In the genomic region with DNA sequence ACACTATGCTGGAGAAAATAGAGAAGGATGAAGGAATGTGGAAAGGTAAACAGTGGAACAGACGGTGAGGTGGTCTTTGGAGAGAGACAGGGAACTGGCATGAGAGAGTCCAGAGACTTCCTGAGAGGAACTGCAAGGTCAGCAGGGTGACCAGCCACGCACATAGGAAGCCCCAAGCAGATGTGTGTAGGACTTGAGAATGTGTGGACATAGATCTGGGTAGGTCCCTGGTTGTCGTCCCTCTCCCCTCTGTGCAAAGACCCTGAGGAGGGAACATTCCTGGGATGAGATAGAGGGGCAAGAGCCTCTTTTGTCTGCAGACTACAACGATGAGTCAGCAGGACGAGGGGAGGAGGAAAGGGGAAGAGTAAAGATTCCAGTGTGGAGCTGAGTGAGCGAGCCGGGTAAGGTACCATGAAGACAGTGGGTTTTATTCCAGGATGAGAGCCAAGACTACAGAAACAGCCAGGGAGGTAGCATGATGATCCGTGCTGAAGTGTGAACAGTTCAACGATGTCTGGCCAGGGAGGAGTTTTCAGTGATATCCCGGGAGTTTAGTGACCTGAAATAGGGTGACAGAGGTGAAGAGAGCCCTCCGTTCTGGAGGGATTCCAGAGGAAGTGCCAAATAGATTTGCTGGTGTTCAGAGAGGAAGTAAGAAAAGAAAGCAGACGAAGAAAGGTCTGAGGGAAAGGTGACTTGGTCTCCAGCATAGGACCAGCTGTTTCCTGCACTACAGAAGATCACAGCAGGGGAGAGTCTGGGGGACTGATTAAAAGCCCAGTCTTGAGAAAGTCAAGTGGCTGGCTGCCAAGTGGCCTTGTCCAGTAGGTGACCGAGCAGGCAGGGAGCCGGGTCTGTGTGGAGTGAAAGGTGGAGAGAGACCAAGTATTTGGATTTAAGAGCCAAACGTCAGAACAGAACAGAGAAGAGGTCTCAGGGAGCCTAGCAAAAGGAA, we compare ENCODE assay signal across 8 mouse cellular contexts.
DNase-seq lines count a peak whose midpoint lies in the region; ATAC-seq and TF ChIP-seq lines count a peak whose summit lies in the region.

No protein-coding gene starts in this region.

- H3K4me3 ChIP-seq in midbrain, embryonic 11.5 days (ENCODE audit: low read depth, low read length), result no peak overlapping the region
- no peak overlapping the region for H3K4me3 ChIP-seq in midbrain, embryonic 16.5 days (ENCODE audit: low read depth, low read length)
- H3K4me3 ChIP-seq in cerebellum, adult 2 months (replicated peaks; ENCODE audit: insufficient read depth, low read depth, low read length), result no peak overlapping the region
- 0 out of 2 replicates have a peak overlapping the region, but pooled peaks have one; percentile 21 for H3K4me3 ChIP-seq in heart, embryonic 12.5 days
- H3K4me3 ChIP-seq in kidney, postnatal 0 days (replicated peaks; ENCODE audit: low read depth, low read length), result no peak overlapping the region

- no peak overlapping the region for H3K4me2 ChIP-seq in midbrain, embryonic 11.5 days
- no peak overlapping the region for H3K4me2 ChIP-seq in midbrain, embryonic 16.5 days (ENCODE audit: low read length)
- H3K4me2 ChIP-seq in heart, embryonic 12.5 days, result peak overlapping the region; percentile 63
- H3K4me2 ChIP-seq in kidney, postnatal 0 days (ENCODE audit: low read length), result peak overlapping the region; percentile 27; the same call in 1 of the 2 replicates

- no peak overlapping the region for H3K9ac ChIP-seq in midbrain, embryonic 11.5 days (ENCODE audit: low read length)
- H3K9ac ChIP-seq in midbrain, embryonic 16.5 days (ENCODE audit: low read depth, low read length), result no peak overlapping the region
- no peak overlapping the region for H3K9ac ChIP-seq in heart, embryonic 12.5 days
- no peak overlapping the region for H3K9ac ChIP-seq in kidney, postnatal 0 days (ENCODE audit: low read depth, low read length)

- no peaks in the 10 kb centered on the region for H3K36me3 ChIP-seq in midbrain, embryonic 11.5 days (ENCODE audit: control insufficient read depth, insufficient read depth, low read length)
- H3K36me3 ChIP-seq in midbrain, embryonic 16.5 days (ENCODE audit: control insufficient read depth, insufficient read depth, low read length), result no peaks in the 10 kb centered on the region
- no peaks in the 10 kb centered on the region for H3K36me3 ChIP-seq in heart, embryonic 12.5 days
- no peaks in the 10 kb centered on the region for H3K36me3 ChIP-seq in kidney, postnatal 0 days (ENCODE audit: insufficient read depth, low read length)

- TF ChIP-seq POLR2A in cerebellum, adult 2 months (IDR thresholded peaks at IDR 0.05; ENCODE audit: borderline replicate concordance, insufficient read depth, low read length), result no peak

- H3K27ac ChIP-seq in midbrain, embryonic 11.5 days (ENCODE audit: low read depth, low read length), result peak overlapping the region; percentile 11; the same call in 1 of the 2 replicates
- H3K27ac ChIP-seq in midbrain, embryonic 16.5 days (ENCODE audit: low read length), result no peak overlapping the region
- no peak overlapping the region for H3K27ac ChIP-seq in cerebellum, adult 2 months (ENCODE audit: insufficient read depth, low read length)
- peak overlapping the region; percentile 52 for H3K27ac ChIP-seq in heart, embryonic 12.5 days (ENCODE audit: poor library complexity, severe bottlenecking)
- peak overlapping the region; percentile 68; the same call in 1 of the 2 replicates for H3K27ac ChIP-seq in kidney, postnatal 0 days

- no peak for TF ChIP-seq CTCF in cerebellum, adult 2 months (IDR thresholded peaks at IDR 0.05; ENCODE audit: borderline replicate concordance, insufficient read depth, low read depth, low read length)
- TF ChIP-seq CTCF in kidney, postnatal 0 days (IDR thresholded peaks at IDR 0.05; ENCODE audit: low read depth), result no peak

- no peaks in the 10 kb centered on the region for H3K27me3 ChIP-seq in midbrain, embryonic 11.5 days (ENCODE audit: control insufficient read depth, insufficient read depth, low read length)
- no peaks in the 10 kb centered on the region for H3K27me3 ChIP-seq in midbrain, embryonic 16.5 days (ENCODE audit: control insufficient read depth, insufficient read depth, low read depth, low read length)
- H3K27me3 ChIP-seq in cerebellum, adult 2 months (ENCODE audit: control insufficient read depth, insufficient read depth, low read length), result no peaks in the 10 kb centered on the region
- H3K27me3 ChIP-seq in heart, embryonic 12.5 days (replicated peaks), result no peaks in the 10 kb centered on the region
- no peaks in the 10 kb centered on the region for H3K27me3 ChIP-seq in kidney, postnatal 0 days (ENCODE audit: insufficient read depth, low read length)

- ATAC-seq in midbrain, embryonic 11.5 days (ENCODE audit: low FRiP score), result no peak
- no peak for ATAC-seq in midbrain, embryonic 16.5 days
- ATAC-seq in heart, embryonic 12.5 days (ENCODE audit: insufficient number of reproducible peaks, low FRiP score), result peak; percentile 82
- peak; percentile 69 for ATAC-seq in kidney, postnatal 0 days (replicated peaks; ENCODE audit: low FRiP score, low read depth)
- ATAC-seq in megakaryocyte-erythroid progenitor cell, adult 5-6 weeks (replicated peaks; ENCODE audit: low FRiP score, low TSS enrichment, poor library complexity, severe bottlenecking), result 0 out of 2 replicates have a peak, but pooled peaks have one; percentile 13

- H3K9me3 ChIP-seq in midbrain, embryonic 11.5 days (ENCODE audit: control insufficient read depth, low read length), result no peaks in the 10 kb centered on the region
- H3K9me3 ChIP-seq in midbrain, embryonic 16.5 days (replicated peaks; ENCODE audit: control insufficient read depth, low read length, poor library complexity, severe bottlenecking), result no peaks in the 10 kb centered on the region
- H3K9me3 ChIP-seq in heart, embryonic 12.5 days (replicated peaks), result no peaks in the 10 kb centered on the region
- H3K9me3 ChIP-seq in kidney, postnatal 0 days (replicated peaks; ENCODE audit: low read length), result no peaks in the 10 kb centered on the region

- 55% methylated on average over 15 of the region's 15 CpGs for WGBS in midbrain, embryonic 11.5 days
- WGBS in midbrain, embryonic 16.5 days, result 46% methylated on average over 15 of the region's 15 CpGs
- WGBS in cerebellum, adult 2 months, result 25% methylated on average over 15 of the region's 15 CpGs
- 6% methylated on average over 15 of the region's 15 CpGs for WGBS in heart, embryonic 12.5 days
- 22% methylated on average over 15 of the region's 15 CpGs for WGBS in kidney, postnatal 0 days

- DNase-seq in midbrain, embryonic 11.5 days (ENCODE audit: low spot score, missing footprints), result peak; percentile 85
- DNase-seq in cerebellum, adult 2 months, result peak; percentile 50 to 58
- DNase-seq in kidney, postnatal 0 days (ENCODE audit: low spot score), result peak; percentile 81
- DNase-seq in c-Kit-positive CD71-positive TER-119-positive erythroid progenitor cells, embryonic 14.5 days (ENCODE audit: low spot score), result no peak
- no peak for DNase-seq in spleen, postnatal 14 days (ENCODE audit: low spot score in 2 of 2)

- H3K4me1 ChIP-seq in midbrain, embryonic 11.5 days (ENCODE audit: control insufficient read depth, insufficient read depth, low read length), result peaks cover 28% of the 10 kb centered on the region
- H3K4me1 ChIP-seq in midbrain, embryonic 16.5 days (ENCODE audit: control insufficient read depth, insufficient read depth, low read length), result peaks cover 28% of the 10 kb centered on the region
- H3K4me1 ChIP-seq in cerebellum, adult 2 months (ENCODE audit: control insufficient read depth, insufficient read depth, low read length), result peaks cover 23% of the 10 kb centered on the region
- peaks cover 34% of the 10 kb centered on the region for H3K4me1 ChIP-seq in heart, embryonic 12.5 days (replicated peaks)
- peaks cover 11% of the 10 kb centered on the region; the same call in 1 of the 2 replicates for H3K4me1 ChIP-seq in kidney, postnatal 0 days (replicated peaks; ENCODE audit: insufficient read depth, low read length)

Comparison
In these comparisons a context has a peak if more than half of its experiments do, and no peak if none do; other contexts are left out.
1. H3K27ac ChIP-seq: peak in midbrain, embryonic 11.5 days (single experiment), heart, embryonic 12.5 days (single experiment) and kidney, postnatal 0 days (single experiment); none in midbrain, embryonic 16.5 days (single experiment) and cerebellum, adult 2 months (single experiment).
2. ATAC-seq: peak in heart, embryonic 12.5 days (single experiment), kidney, postnatal 0 days (single experiment) and megakaryocyte-erythroid progenitor cell, adult 5-6 weeks (single experiment); none in midbrain, embryonic 11.5 days (single experiment) and midbrain, embryonic 16.5 days (single experiment).
3. DNase-seq: peak in midbrain, embryonic 11.5 days (single experiment), cerebellum, adult 2 months (2 of 2) and kidney, postnatal 0 days (single experiment); none in c-Kit-positive CD71-positive TER-119-positive erythroid progenitor cells, embryonic 14.5 days (single experiment) and spleen, postnatal 14 days (0 of 2).
4. H3K4me2 ChIP-seq: peak in heart, embryonic 12.5 days (single experiment) and kidney, postnatal 0 days (single experiment); none in midbrain, embryonic 11.5 days (single experiment) and midbrain, embryonic 16.5 days (single experiment).